Mouse (Mus musculus): ENCODE results near the gene Asb2. TPM values are rescaled to one million over a fixed set of nuclear protein-coding genes. Genes with fewer than 3 reads are reported as not detected.

The Asb2 gene
- total RNA-seq, 2 experiments from 2014 or later = 0.27 to 0.33 TPM

- ATAC-seq (ENCODE audit: poor library complexity, severe bottlenecking) = no peak
Measured at GRCm38 (mm10) chr12:103276422-103276821, 79.4 kb downstream of the Asb2 start.

GRCm38 (mm10) chr12:103273732-103274131, 82.1 kb downstream of the Asb2 start:
- peak; percentile 60 for ATAC-seq (ENCODE audit: poor library complexity, severe bottlenecking)

GRCm38 (mm10) chr12:103273051-103273450, 82.8 kb downstream of the Asb2 start:
- ATAC-seq (ENCODE audit: poor library complexity, severe bottlenecking) = peak; percentile 21; the same call in 1 of the 2 replicates

- no peak for ATAC-seq (ENCODE audit: poor library complexity, severe bottlenecking)
Measured at GRCm38 (mm10) chr12:103272176-103272575, 83.6 kb downstream of the Asb2 start.

Other genes starting within 250 kb of the Asb2 start
- gene Prima1, start 113.9 kb downstream of the Asb2 start, total RNA-seq (2015) = not detected in 2 replicates
- not detected in 2 replicates for gene Prima1, start 113.9 kb downstream of the Asb2 start, total RNA-seq (2017)
- gene Fam181a, start 45.0 kb downstream of the Asb2 start, total RNA-seq (2015) = not detected in 2 replicates
- gene Fam181a, start 45.0 kb downstream of the Asb2 start, total RNA-seq (2017) = not detected in 2 replicates
- 1.1 and 1.4 TPM in 2 replicates for gene Otub2, start 32.7 kb upstream of the Asb2 start, total RNA-seq (2015)
- gene Otub2, start 32.7 kb upstream of the Asb2 start, total RNA-seq (2017) = 0.77 and 1.1 TPM in 2 replicates
- gene 9330161L09Rik, start 51.8 kb upstream of the Asb2 start, total RNA-seq (2015) = 0.94 TPM in 1 of 2 replicates, not detected in the other
- 0.89 and 1.4 TPM in 2 replicates for gene 9330161L09Rik, start 51.8 kb upstream of the Asb2 start, total RNA-seq (2017)
- gene Ddx24, start 69.8 kb upstream of the Asb2 start, total RNA-seq (2015) = 53.0 and 58.9 TPM in 2 replicates
- gene Ddx24, start 69.8 kb upstream of the Asb2 start, total RNA-seq (2017) = 63.8 and 73.0 TPM in 2 replicates
- gene Ifi27, start 78.2 kb upstream of the Asb2 start, total RNA-seq (2015) = 46.3 and 55.9 TPM in 2 replicates
- gene Ifi27, start 78.2 kb upstream of the Asb2 start, total RNA-seq (2017) = 19.3 and 26.8 TPM in 2 replicates
- gene Ifi27l2a, start 87.7 kb upstream of the Asb2 start, total RNA-seq (2015) = 433 and 468 TPM in 2 replicates
- 365 and 515 TPM in 2 replicates for gene Ifi27l2a, start 87.7 kb upstream of the Asb2 start, total RNA-seq (2017)
- not detected in 2 replicates for gene Ifi27l2b, start 101.2 kb upstream of the Asb2 start, total RNA-seq (2015)
- gene Ifi27l2b, start 101.2 kb upstream of the Asb2 start, total RNA-seq (2017) = not detected in 2 replicates
- gene Ppp4r4, start 176.3 kb upstream of the Asb2 start, total RNA-seq (2015) = not detected in 2 replicates
- not detected in 2 replicates for gene Ppp4r4, start 176.3 kb upstream of the Asb2 start, total RNA-seq (2017)

Measured in megakaryocyte, adult 5-6 weeks (primary cell).